Mouse (Mus musculus) lung, postnatal 0 days (tissue): Measurements from ENCODE around the gene Nme7.

ENCODE experiments used
- CTCF ChIP-seq: IDR thresholded peaks from 2 replicates; pipeline ENCODE4 v1.5.1; 2016; ENCODE audit warnings: antibody characterized with exemption, mild to moderate bottlenecking
- EP300 ChIP-seq: IDR thresholded peaks from 2 replicates; pipeline ENCODE4 v1.6.1; 2016; ENCODE audit warnings: antibody characterized with exemption, mild to moderate bottlenecking, control low read depth

GRCm38 (mm10) chr1:164455614-164456013 lies 151.7 kb downstream of the Nme7 start:
- TF ChIP-seq CTCF (peak; percentile 60), EP300 (no peak)
